Mouse (Mus musculus): ENCODE results near the gene Stk16.

The Stk16 gene

DNA sequence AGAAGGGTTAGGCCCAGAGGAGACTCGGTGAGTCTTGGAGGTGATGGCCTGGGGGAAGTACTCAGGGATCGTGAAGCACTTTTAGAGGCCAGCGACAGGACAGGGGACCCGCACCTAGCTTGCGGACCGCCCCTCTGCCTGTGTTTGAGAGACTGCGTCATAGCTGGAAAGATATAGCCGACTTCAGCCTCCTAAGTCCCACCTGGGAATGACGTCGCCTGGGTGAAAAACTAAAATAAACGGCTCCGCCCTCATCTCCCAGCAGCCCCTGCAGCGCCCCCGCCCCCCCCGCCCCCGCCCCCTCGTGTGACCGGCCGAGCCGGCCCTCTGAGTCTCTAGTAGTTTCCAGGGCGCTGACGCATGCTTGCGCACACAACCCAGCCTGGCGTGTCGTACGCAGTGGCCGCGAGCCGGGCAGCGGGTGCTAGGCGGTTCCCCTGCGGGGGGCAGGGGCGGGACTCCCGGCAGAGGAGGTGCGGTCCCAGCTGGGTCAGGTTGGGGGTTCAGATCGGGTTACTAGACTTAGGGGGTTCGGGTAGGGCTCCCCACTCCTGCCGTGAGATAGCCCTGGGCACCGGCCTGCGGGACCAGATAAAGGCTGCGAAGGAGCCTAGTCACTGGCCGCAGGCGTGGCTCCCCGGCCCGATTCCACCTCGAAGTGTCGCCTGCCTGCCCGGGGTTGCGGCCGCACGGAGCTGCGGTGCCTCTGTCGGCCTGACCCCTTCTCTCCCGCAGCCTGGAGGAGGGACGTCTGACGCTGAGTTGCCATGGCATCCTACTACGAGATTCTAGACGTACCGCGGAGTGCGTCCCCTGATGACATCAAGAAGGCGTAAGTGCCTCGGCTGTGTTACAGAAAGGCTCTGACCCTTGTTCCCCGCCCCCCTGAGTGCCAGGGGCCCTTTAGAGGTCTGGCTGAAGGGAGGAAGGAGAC, 25.7 kb downstream of the Stk16 start, which contains the start of gene Dnajb2:
TSS of gene Dnajb2 (plus strand) at position 290 of the 934 bp plus-strand sequence.
- peak; percentile 92 for DNase-seq (ENCODE audit: low spot score)

DNA sequence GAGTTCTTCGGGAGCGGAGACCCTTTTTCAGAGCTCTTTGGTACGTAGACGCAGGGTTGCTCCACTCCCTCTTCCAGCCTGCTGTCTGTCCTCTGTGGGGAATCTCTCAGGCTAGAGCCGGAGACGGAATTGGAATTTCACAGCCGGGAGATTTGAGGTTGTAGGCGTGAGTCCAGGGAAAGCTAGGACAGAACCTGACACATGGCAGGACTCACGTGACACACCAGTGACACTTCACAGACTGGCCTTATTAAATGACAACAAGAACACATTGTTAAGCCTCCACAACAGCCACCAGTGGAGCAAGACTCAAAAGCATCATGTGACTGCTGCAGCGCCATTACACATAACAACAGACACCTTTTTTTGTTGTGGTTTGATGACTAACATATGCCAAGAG, 29.0 kb downstream of the Stk16 start:
- no peak for DNase-seq (ENCODE audit: low spot score)

DNA sequence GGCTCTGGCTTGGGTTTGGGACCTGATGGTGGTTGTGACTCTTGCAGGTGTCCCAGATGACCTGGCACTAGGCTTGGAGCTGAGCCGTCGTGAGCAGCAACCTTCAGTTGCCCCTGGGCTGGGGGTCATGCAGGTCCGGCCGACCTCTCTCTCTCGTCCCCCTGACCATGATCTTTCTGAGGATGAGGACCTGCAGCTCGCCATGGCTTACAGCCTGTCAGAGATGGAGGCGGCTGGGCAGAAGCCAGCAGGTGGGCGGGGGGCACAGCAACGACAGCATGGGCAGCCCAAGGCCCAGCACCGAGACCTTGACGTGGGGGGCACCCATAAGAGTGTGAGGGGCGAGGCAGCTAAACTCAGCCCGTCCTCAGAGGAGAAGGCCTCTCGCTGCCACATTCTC, 32.8 kb downstream of the Stk16 start:
- no peak for DNase-seq (ENCODE audit: low spot score)

DNA sequence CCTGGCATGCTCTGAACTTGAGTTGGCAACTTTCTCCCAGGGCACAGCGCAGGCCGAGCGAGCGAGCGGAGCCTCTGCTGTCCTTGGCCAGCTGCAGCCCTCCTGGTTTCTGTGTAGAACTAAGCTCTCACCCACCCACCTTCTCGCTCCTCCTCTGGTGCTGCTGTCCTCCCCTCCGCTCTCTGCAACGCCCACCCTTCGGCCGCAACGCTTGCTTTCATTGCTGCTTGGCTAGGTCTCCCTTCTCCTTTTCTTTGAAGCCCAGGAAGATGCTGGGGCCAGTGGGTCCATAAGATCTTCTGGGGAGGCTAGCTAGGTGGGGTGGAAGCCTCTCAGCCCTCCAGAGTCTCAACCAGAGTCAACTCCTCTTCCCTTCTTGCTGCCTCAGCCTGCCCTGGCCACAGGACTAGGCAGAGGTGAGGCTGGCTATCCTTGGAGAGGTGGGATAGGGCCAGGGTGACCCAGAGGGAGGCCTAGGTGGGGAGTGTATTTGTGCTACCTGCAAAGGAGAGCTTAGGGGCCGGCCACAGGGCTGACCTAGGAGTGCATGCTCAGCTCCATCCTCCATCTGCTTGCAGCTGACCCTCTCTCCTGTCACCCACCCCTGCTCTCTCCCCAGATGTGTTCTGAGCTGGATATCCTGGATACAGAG, 33.7 kb downstream of the Stk16 start:
- no peak for DNase-seq (ENCODE audit: low spot score)

DNA sequence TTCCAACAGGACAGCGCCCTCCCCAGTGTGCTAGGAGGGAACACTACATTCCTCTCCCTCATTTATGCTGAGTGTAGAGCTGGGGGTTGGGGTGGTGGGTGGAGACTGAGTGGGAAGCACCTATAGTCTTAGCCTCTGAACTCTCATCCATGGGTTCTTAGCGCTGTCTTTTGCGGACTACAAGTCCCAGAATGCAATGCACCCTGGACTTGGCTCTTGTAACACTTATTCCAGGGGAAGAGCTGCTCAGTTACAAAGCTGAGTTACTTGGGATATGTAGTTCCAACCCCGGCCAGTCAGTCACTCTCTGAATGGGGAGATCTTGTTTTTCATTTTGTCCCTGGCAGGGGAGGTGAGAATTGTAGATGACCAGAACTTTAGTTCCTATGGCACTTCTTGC, 34.2 kb downstream of the Stk16 start:
- DNase-seq (ENCODE audit: low spot score) = peak; percentile 45

DNA sequence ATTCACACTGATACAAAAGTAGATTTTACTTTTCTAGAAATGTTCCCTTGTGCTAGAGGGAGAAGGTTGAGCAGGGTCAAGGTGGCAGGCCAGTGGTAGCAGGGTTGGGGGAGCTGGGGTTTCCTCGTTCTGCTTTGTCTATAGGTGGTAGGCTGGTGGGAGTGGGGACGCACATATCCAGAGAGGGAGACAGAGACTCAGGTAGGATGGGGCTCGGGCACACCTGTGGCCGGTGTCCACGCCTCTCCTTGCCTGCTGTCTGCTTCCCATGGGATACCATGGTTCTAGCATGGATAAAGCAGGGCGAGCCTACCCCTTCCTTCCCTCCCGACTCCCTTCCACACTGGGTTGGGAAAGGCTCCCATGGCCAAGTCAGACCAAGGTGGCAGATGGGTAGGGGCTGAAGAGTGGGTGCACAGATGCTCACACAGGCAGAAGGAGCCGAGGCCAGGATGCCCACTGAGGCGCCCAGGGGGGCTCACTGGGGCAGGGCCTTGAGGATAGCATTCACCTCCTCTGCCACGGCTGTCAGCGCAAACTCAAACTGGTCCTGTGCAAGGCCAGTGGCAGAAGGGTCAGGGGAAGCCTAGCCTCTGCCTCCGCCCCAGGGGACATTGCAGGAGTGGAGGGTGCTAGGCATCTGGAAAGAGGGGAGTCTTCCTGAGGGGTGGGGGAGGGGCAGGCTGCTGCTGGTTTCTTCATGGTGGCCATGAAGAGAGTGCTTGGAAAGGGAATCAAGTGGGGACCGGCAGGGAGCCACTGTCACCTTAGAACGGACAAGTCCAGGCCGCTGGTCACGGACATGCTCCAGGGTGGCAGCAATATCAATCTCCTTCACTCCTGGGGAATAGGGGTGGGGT, 36.7 kb downstream of the Stk16 start:
- DNase-seq (ENCODE audit: low spot score) = no peak

DNA sequence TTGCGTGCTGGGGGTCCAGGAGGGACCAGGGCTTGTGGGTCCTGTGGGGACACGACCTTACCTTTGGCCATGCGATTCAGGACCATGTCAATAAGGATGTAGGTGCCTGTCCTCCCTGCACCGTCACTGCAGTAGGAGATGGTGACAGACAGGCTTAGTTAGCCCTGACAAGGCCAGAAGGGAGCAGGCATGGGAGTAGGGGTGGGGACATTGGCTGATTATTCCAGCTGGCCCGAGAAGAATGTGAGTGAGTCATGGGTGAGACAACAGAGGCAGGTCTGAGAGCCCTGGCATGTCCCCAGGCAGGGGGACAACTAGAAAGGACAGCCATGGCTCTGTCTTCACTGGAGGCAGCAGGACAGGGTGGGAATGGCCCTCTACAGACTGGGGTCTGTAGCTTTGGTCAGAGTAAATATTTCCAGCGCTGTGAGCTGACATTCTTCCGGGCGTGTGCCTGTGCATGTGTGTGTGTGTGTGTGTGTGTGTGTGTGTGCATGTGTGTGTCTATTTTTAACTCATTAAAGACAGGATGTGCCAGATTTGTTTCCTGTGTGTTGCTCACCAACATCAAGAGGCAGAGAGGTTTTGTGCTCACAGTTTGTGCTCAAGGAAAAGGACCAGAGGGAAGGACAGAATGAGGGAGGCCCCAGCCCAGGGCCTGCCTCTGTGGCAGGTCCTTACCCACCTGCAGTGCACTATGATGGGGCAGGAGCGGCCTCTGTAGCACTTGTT, 37.6 kb downstream of the Stk16 start:
- DNase-seq (ENCODE audit: low spot score) = peak; percentile 66

DNA sequence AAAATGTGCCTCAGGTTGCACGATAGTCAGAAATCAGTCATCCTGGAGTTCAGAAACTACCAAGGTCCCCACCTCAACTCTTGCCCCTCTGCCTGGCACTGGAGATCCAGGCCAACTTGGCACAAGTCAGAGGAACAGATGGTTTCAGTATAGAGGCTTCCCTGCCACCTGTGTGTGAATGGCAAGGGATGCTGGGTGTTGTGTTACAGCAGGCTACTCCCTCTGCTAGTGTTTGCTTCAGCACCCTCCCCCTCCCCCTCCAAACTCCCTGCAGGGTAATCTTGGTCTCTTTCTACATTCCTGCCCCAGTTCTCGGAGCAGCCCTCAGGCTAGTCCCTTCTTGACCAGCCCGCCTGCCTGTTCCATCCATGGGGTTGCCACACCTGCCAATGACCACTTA, 39.9 kb downstream of the Stk16 start:
- no peak for DNase-seq (ENCODE audit: low spot score)

DNA sequence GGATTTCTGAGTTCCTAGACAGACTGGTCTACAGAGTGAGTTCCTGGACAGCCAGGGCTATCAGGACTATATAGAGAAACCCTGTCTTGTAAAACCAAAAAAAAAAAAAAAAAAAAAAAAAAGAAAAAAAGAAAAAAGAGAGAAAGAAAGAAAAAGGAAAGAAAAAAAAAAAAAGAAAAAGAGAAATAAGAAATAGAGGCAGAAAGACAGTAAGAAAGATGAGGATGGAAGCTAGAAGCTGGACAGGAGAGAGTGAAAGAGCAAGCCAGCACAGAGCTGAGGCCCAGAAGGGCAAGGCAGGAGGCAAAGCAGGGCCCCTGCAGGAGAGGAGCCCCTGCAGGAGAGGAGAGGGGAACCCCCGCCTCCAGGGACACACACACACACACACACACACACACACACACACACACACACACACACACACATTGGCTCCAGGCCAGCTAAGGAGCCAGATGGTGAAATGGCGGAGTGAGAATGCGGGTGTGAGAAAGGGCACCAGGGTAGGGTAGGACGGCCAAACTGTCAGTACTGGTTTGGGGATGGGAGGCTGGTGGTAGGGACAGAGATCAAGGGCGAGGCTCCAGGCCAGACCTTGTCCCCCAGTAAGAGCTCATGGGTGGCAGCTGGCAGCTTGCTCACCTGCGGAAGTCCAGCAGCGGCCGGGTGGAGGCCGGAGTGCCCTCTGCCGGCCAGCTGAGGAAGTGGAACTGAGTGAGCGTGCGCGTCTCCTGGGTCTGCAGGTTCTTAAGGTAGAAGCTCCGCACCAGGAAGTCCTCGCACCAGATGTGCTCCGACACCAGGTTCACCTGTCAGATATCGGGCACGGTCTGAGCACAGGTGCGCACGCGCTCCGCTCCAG, 40.7 kb downstream of the Stk16 start:
- DNase-seq (ENCODE audit: low spot score) = peak; percentile 89

DNA sequence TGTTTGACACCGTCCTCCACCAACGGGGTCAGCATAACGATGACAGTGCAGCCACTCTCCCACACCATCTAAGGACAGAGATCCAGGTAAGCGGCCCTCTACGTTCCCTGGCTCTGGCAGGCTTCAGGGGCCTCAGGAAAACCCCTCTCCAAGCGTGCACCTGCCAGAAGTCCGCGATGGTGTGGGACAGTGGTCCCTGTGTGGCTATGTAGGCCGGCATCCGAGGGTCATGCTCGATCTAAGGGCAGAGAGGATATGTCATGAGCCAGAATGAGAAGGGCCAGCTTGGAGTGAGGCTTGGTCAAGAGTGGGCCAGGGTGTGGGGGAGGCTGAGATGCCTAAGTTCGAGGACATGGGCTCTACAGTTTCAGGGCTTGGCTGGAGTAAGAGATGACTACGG, 41.7 kb downstream of the Stk16 start:
- no peak for DNase-seq (ENCODE audit: low spot score)

DNA sequence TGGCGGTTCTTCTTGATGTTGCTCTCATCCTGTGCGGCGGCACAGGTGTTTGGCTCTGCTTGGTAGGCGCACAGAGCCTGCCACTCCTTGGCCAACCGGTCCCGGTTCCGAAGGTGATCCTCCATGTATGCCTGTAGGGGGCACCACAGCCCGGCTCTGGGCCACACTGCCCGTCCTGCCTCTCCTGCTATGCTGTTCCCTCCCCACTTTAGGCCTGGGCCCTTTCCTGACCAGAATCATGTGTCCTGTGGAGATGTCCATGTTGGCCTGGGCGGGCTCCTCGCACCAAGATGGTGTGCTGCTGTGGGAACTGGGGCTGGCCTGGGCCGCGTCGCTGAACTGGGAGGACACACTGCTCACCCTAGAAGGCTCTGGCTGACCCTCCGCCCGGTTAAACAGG, 42.4 kb downstream of the Stk16 start:
- no peak for DNase-seq (ENCODE audit: low spot score)

DNA sequence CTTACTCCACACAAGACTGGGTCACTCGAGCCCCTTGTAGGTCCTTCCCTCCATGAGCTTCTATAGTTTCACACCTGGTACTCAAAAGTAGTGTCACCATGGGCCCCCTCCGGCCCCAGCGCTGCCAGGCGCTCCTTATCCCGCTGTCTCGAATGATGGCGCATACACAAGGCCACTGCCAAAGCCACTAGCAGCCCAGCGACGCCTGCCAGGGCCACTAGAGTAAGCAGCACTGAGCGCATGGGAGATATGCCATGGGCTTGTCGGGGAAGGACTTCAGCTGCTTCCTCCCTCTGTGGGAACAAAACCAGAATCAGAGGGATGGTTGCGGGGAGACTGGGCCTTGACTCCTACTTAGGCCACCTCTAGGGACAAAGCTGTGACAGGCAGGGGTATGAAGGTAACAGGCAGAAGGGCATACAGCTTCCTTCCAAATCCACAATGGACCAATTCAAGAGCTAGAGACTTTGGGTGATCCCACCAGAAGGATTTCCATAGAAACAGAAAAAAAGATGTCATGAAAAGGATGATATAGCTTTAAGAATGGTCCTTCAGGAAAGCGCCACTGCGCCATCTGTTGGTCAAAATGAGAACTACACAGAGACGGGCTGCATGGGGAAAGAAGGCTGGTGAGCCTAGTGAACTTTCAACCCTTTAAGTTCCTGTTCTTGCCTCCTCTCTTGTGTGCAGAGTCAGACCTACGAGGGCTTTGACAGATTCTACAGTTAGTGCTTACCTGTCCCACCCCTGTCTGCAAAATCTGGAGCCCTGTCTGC, 43.4 kb downstream of the Stk16 start:
- peak; percentile 74 for DNase-seq (ENCODE audit: low spot score)

DNA sequence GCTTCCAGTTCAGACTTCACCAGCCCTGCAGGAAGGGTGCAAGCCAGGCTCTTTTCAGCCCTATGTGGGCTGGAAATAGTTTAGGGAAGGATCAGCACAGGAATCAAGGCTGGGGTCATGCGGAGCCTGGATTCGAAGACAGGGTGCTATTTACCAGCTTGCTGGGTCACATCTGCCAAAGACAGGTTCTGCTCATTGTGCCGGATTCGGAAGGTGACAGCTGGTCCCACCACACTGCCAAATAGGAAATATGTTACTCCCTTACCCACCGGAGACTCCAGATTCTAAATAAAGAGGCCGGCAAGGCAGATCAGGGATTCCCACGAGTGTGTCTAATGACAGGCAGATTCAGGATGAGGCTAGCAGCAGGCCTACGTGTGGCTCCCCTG, 44.0 kb downstream of the Stk16 start:
- no peak for DNase-seq (ENCODE audit: low spot score)

DNA sequence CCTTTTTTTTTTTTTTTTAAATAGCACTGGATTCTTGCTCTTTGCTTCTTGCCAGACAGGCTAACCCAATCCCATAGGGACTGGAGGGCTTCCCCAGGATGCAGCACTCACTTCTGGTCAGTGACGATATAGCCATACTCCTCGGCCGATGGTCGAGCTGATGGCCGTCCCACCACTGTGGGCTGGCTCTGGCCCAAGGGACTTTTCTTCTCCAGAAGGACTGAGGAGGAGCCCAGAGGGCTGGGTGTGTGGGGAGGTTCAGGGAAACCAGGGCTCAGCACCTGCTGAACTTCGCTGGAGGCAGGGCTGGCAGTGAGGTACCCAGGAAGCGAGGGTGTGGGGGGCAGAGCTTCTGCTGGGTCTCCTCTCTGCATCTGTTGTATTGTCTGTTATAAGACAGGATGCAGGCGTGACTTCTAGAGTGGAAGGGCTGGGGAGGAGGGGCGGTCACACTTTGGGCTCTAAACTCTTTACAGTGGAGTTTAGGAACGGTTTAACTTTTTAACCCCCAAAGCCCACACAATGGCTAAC, 44.9 kb downstream of the Stk16 start:
- no peak for DNase-seq (ENCODE audit: low spot score)

DNA sequence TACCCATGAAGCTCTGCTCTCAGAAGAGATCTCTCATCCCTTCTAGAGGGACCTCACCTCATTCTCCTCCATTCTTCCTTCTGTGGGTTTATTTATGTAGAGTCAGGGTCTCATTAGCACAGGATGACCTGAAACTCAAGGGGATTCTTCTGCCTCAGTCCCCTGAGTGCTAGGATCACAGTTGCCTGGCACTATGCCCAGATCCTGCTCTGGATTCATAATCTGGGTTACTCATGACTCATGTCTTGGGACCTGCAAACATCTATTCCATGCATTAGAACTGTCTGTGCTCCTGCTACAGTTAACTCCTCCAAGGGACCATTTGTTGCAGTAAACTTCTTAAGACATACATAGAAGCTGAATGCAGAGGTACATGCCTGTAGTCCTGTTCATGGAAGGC, 50.6 kb downstream of the Stk16 start:
- DNase-seq (ENCODE audit: low spot score) = no peak

DNA sequence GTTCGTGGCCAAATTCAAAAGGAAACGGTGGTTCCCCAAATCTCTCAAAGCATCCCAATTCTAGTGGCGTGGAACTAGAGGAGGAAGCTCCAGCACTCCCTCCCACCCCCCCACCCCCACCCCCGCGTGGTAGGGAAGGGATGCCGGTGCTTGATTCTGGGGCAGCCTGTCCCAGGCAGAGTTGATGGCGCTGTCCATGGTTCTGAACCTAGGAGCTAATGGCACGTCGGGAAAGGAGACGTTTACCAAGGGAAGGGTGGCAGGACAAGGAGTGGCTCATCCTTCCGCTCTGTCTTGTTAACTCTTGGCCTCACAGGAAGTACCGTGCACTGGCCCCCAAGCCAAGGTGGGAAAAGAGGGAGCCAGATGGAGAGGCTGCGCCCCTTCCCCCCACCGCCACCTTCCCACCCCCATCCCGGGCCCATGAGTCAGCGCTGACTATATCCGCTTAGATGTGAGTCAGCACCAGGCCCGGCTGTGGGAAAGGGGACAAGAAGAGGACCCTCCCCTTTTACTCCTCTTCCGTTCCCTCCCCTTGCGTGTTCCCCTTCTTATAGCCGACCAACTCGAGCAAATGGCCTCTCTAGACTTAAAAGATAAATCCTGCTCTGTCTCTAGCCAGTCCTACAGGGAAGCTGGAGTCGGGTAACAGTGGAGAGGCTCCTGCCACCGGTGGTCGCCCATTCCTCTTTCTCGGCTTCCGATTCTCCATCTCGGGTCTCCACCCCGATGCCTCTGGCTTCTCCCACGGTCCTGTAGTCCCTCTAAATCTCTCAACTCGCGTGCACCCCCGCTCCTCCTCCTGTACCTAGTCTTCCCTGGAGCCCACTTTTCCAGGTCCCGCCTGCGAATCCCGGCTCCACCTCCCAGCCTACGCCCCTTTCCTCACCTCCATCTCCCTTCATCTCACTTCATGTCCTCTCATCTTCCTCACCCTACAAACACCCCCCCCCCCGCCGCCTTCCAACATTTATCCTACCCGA, 52.6 kb downstream of the Stk16 start:
- peak; percentile 38 for DNase-seq (ENCODE audit: low spot score)

DNA sequence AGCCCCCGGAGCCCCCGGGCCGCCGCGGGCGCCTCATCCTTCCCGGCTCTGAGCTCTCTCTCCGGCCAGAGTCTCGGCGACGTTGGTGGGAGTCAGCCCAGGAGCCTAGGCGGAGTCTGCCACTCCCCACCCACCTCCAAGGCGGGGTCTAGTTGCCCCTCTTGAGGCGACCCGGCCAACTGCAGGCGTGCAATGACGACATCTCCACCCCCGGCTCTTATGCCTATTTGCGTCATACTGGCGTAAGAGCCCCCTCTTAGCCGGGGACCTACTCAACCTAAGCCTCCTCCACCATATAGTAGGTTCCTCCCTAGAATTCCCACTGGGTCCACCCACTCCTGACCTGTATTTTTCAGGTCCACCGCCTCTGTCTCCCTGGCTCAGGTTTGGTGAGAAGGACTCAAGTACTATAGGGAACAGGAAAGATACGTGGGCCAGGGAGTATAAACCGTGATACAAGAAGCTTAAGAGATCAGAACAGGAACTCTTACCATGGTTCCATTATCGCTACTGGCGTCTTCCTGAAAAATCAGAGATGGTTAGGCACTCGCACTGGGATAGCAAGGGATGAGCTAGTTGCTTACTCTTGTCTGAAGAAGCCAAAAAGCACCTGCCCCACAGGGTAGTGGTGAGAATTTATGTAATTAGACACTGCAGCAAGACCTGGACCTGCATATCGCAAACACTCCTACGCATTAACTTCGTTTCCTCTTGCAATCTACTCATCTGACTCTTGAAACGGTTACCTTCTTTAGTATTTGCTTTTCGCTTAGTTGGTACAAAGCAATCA, 53.6 kb downstream of the Stk16 start, which contains the start of gene Ptprn:
TSS of gene Ptprn (minus strand) at position 412 of the 790 bp plus-strand sequence.
- no peak for DNase-seq (ENCODE audit: low spot score)

Data from lung, postnatal 25 days (tissue).